Mouse (Mus musculus) CD4-positive, CD25-positive, alpha-beta regulatory T cell, adult 4 months (primary cell): ENCODE data around the gene H2afv. TPM values are rescaled to one million over a fixed set of nuclear protein-coding genes. Genes with fewer than 3 reads are reported as not detected.
"Not testable (repeated sequence)": the region's sequence is repeated elsewhere in the genome, so short reads cannot be mapped to it uniquely, and the experiment has no call there.

ENCODE experiments used
- ATAC-seq: one replicate; pipeline ENCODE4 v1.8.0; 2017
- polyA plus RNA-seq, 2 experiments: library from polyadenylated mRNA; unstranded; fragments of 100-300 nt; shearing (Covaris generic); gene quantifications; one replicate each; pipeline ENCODE4 v1.2.1; 2017

The H2afv gene
- polyA plus RNA-seq, 2 experiments from 2014 or later = 147 to 164 TPM

DNA sequence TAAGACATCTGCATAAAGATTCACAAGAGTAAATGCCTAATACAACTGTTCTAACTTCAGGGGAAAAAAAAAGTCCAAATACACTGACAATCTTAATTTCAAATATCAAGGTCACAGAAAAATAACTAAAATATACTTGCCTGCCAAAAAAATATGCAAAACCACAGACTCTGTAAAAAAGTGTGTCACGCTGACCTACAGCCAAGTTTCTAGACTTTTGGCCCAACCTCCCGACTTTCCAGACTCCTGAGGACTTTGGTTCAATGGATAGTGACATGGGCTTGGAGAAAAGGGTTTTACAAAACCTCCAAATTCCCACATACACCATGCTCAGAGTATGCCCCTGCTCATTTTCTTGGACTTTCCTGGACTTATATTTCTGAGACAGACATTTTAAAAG, 24.3 kb upstream of the H2afv start:
- no peak for ATAC-seq

DNA sequence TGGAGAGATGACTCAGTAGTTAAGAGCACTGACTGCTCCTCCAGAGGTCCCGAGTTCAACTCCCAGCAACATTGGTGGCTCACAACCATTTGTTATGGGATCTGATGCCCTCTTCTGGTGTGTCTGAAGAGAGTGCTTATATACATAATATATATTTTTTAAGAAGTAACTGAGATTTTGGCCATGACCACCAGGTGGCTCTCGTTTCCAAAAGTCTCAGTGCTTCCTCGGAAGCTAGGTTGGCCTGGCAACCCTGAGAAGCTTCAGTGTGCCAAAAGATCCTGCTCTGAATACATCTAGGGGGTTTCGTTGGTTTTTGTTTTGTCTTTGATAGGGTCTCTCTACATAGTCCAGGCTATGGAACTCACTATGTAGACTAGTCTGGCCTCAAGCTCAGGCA, 20.9 kb upstream of the H2afv start:
- peak; percentile 95 for ATAC-seq

DNA sequence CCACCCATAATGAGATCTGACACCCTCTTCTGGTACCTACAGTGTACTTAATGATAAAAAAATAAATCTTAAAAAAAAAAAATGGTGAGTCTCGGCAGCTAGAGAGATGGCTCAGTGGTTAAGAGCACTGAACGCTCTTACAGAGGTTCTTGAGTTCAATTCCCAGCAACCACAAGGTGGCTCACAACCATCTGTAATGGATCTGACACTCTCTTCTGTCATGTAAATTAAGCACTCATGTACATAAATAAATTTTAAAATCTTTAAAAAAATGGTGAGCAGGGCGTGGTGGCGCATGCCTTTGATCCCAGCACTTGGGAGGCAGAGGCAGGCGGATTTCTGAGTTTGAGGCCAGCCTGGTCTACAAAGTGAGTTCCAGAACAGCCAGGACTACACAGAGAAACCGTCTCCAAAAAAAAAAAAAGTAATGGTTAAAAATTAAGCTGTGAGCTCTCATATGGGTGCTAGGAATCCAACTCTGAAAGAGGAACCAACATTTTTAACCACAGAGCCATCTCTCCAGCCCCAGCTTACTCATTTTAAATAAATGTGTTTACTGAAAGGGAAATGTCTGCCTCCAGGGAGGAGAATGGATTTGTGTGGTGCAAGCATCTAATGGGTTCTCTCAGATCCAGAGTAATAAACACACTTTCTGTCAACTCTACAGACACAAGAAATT, 19.1 kb upstream of the H2afv start:
- ATAC-seq = no peak

DNA sequence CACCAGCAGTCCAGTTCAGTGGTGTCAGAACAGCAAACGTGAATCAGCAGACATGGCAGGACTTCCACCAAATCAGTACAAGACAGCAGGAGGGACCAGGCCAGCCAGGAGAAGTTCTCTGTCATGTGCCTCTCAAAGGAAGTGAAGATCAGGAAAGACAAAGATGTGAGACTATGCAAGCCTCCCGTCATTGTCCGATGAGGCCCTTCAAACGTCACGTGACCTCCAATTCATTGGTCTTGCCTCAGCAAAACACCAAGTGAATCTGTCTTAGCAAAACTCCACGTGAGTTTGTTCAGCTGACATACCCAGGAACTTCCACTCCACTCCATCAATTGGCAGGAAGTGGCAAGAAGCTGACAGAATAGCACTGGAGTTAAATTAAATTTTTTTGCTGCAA, 11.8 kb upstream of the H2afv start:
- ATAC-seq = no peak

DNA sequence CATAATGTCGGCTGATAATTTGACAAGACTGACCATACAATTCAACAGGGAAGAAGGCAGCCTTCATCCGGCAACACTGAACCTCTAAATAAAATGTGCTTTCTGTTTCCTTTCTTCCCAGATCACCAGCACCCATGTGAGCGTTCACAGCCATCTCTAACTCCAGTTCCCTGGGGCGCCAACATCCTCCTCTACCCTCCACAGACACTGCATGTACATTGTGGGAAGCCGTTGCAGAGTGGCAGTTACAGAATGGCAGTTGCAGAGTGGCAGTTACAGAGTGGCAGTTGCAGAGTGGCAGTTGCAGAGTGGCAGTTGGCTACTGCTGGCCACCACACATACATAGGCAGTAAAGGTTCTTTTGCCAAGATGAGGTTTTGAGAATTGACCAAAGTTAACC, 3.9 kb upstream of the H2afv start:
- not testable (repeated sequence) for ATAC-seq

DNA sequence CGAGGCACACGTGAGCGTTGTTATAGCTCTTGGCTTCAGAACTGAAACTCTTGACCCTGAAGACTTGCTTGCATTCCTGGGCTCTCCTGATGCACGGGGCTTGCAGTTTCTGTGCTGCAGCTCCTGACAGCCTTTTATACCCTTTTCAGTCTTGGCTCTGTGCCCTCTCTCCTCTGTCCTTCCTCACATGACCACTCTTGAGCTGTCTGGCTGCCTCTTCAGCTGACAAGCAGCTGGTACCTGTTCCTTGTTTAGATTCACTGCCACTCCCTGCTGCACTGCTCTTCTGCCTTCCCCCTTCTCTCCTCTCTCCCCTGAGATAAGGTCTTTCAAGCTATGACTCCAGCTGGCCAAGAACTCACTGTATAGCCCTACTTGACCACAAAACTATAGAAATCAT, 3.2 kb upstream of the H2afv start:
- ATAC-seq = no peak

DNA sequence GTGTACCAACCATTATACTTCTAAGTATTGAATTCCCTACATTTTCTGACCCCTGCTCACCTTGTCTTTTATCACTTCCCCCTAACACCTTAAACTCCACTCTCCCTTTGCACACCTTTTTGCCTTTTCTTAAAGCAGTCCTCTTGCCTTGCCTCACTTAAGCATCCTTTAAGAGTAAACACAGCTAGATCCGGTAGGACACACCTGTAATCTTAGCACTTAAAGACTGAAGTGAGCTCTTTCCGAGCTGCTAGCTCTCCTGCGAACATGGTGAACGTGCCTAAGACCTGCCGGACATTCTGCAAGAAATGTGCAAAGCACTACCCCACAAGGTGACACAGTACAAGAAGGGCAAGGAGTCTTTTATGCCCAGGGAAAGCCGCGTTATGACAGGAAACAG, 1.7 kb upstream of the H2afv start:
- ATAC-seq = no peak

DNA sequence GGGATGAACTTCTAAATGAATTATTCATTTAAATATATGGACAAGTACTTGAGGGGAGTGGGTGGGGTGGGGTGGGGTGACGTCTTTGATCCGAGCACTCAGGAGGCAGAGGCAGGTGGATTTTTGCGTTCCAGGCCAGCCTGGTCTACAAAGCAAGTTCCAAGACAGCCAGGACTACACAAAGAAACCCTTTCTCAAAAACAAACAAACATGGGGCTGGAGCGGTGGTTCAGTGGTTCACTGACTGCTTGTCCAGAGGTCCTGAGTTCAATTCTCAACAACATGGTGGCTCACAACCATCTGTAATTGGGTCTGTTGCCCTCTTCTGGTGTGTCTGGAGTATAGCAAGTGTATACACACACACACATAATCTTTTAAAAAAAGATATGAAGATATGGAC, 1.2 kb upstream of the H2afv start:
- ATAC-seq = no peak

DNA sequence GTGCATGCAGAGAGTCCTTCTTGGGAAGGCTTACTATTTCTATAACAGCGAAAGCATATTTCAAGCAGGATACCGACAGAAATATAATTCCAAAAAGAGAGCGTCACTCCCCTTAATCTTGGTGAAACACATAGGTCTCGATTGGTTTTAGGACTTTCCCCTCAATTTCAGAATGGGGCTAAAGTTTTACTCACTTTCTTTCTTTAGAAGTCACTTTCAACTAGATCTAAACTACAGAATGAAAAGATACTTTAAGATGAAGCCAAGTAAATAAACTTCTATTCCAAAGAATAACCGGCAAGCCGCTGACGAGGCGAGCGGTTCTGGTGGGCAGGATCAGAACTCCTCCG, 541 bp downstream of the H2afv start:
- ATAC-seq = no peak

DNA sequence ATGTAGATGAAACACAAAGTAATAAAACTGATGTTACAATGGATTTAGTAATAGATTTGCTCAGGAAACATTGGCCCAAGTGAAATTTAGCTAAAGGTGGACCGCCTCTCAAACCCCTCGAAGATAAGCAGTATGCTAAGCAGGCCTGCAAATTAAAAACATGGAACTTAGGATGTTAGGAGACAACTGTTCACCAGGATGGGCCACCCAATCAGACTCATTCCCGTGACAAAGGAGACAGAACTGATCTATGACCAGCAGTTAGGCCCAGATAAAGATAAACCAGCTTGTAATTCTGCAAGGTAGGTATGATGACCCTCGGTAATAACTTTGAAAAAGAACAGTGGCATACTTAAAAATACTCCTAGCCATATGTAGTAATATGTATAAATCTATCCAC, 1.1 kb downstream of the H2afv start:
- ATAC-seq = no peak

DNA sequence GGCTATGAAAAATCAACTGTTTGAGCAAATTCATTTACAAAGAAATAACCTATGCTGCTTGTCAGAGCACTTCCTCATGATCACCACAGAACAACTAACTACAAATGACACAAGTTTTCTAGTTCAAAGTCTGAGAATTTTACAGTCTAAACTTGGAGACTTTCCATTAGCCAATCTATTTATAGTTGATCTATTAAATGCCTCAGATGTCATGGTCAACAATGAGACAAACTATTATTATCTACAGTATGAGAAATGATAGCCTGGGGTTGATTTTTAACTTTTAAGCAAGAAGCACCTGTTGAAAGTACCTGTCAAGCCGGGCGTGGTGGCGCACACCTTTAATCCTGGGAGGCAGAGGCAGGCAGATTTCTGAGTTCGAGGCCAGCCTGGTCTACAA, 1.7 kb downstream of the H2afv start:
- ATAC-seq = no peak

DNA sequence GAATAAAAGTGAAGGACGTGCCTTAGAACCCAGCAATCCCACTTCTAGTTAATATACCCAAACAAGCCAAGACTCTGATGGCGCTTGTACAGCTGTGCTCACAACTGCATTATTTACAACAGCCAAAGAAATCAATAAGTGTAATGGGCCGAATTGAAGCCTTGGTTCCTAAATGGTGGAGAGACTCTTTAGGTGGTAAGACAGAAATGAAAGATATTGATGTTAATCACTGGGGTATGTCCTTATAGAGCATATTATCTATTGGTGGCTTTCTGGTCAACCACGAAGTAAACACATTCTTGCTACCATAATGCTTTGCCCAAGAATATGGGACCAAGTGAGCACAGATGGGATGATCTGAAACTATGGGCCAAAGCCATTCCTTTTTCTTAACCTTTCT, 4.1 kb downstream of the H2afv start:
- no peak for ATAC-seq

DNA sequence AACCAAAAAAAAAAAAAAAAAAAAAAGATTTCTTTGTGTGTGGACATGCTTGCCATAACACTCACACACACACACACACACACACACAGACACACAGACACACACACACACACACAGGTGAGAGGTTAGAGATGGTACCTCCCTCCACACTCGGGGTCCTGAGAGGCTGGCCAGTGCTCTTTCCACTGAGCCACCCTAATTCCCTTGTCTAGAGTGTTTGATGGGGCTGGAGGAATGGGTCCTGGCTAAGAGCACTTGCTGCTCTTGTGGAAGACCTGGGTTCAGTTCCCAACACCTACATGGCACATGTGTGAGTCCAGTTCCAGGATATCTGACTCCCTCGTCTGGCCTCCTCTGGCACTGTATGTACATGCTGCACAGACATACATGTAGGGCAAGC, 6.6 kb downstream of the H2afv start:
- ATAC-seq = no peak

DNA sequence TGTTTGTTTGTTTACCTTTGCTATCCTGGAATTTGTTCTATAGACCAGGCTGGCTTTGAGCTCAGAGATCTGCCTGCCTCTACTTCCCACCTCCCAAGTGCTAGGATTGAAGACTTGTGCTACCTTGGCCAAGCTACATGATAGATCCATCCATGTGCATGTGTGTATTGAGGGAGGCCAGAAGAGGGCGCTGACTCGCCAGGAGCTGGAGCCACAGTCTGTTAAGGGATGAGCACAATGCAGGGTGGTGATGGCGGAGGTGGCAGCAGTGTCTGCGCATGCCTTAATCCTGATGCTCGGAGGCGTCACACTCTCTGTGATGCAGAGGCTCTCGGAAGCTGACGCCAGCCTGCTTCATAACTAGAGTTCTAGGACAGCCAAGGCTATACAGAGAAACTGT, 7.8 kb downstream of the H2afv start:
- ATAC-seq = peak; percentile 63

DNA sequence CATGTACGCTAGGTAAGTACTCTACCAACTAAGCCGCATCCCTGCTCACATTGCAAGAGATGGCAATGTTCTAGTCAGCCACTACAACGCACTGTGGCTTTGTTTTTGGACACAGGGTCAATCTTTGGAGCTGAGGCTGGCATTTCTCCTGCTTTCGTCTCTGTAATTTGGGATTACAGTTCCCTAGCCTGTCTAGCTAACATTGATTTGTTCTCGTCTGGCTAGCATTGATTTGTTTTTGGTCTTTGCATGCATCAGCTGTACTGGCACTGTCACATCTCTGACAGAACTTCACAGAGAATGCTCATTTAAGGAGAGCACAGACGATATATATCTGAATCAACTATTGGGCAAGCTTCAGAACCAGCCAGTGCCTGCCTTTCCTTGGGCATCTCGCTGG, 14.1 kb downstream of the H2afv start:
- no peak for ATAC-seq

DNA sequence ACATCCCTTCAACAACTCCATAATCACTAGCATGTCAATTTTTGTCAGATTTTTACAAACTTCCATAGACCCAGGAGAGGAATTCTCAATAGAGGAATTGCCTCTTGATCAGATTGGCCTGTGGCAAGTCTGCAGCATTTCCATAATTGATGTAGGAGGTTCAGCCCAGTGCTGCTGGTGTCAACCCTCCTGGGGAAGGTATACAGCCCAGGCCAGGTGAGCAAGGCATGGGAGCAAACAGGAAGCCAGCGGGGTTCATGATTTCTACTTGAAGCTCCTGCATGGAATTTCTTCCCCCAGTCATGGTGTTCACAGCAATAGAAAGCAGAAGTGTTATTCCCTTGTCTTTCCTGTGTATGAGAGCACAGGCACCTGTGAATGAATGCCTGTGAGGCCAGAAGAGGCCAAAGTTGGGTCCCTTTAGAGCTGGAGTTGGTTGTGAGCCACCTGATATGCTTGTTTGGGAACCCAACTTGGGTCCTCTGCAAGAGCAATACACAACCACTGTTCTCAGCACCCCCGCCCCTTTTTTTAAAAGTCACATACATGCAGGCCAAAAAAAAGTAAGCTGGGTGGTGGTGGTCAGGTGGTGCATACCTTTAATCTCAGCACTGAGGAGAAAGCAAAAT, 23.4 kb downstream of the H2afv start:
- no peak for ATAC-seq

DNA sequence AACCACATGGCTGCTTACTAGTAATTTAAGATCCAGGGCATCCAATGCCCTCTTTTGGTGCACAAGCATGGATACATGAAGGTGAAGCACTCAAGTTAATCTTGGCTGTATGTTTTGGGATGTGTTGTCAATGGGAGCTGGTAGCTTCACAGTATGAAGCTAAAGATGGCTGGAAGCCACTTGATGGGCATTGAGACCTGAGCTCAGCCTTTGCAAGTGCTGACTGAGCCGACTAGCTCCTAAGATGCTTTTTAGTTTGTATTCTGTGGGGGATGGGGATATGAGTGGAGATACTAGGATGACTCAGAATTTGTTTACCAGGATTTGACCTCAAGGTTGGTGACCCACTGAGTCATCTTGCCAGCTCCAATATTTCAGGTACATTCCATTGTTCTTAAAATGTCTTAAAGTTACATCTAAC, 23.9 kb downstream of the H2afv start:
- ATAC-seq = no peak

DNA sequence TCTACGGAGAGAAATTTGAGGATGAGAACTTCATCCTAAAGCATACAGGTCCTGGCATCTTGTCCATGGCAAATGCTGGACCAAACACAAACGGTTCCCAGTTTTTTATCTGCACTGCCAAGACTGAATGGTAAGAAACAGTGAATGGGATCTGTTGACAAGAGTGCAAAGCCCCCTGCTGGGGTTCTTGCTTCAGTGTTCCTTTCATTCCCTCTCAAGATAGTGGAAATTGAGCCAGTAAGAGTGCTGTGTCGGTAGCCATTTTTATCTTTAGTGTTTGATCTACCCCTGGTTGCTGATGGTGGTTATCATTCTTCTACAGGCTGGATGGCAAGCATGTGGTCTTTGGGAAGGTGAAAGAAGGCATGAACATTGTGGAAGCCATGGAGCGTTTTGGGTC, 25.1 kb downstream of the H2afv start:
- not testable (repeated sequence) for ATAC-seq

DNA sequence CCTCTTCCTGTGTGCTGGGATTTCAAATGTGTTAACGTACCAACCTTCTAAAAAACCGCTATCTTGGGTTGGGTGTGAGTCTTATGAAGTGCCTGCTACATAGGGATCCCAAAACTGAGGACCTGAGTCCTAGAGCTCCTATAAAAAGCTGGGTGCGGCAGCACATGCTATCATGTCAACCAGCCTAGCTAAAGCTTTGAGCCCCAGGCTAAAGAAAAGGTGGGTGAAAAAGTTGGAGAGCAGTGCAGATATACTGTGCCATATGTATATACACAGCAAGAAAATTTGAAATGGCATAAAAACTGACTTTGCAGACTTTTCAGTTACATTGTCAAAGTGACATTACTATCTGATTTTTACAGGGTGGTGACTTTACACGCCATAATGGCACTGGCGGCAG, 25.5 kb downstream of the H2afv start:
- ATAC-seq = no peak

DNA sequence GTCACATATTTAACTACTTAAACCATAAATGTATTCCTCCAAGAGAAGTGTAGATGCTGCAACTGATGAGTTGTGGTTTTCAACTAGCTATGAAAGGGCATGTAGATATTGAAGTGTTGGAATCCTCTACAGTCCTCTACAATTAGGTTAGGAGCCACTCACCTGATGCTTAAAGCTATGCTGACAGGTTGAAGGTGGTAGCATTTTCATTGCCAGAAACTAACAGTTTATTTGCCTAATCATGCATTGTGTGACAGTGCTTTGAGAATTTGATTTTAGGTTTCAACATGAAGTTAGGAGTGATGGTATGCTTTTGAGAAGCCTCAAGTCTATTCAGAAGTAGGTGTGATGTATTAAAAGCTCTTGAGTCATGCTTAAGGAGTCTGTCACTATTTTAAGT, 26.8 kb downstream of the H2afv start:
- no peak for ATAC-seq

DNA sequence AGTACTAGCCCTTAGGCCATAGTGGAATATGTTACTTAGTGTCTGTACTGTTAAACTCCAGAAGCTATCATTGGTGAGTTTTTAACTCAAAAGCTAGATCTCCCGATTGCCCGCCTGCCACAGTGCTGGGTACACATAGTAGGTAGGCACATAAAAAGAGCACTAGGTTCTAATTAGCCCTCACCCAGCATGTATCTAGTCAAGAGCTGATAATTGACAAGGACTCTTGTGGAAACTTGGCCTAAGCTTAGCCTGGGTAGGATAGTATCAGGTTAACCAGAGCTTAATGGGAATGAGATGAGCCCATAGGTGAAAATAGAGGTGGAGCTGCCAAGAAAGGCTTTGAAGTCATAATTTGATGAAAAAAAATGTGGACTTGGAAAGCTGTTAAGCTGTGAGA, 27.2 kb downstream of the H2afv start:
- no peak for ATAC-seq

DNA sequence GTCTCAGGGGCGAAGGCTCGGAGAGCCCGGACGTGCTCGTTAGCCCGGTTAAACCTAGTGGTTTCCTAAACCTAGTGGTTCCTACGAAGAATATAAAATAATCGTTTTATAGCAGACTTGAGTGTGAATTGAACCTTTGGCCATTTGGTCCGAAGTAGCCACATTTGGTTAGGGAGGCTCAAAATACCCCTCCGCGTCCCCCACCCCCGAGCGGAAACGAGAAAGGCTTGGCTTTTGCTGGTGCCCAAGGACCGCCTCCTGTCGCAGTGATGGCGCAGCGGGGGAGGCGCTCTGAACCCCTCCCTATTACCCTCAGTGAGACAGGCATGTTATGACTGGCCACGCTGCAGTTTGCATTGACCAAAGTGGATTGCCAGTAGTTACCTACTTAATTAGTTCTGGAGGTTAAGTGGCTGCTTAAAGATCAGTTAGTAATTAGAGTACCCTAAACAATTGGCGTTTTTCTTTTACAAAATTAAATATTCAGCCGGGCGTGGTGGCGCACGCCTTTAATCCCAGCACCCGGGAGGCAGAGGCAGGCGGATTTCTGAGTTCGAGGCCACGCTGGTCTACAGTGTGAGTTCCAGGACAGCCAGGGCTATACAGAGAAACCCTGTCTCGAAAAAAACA, 27.7 kb downstream of the H2afv start:
- ATAC-seq = peak; percentile 76

DNA sequence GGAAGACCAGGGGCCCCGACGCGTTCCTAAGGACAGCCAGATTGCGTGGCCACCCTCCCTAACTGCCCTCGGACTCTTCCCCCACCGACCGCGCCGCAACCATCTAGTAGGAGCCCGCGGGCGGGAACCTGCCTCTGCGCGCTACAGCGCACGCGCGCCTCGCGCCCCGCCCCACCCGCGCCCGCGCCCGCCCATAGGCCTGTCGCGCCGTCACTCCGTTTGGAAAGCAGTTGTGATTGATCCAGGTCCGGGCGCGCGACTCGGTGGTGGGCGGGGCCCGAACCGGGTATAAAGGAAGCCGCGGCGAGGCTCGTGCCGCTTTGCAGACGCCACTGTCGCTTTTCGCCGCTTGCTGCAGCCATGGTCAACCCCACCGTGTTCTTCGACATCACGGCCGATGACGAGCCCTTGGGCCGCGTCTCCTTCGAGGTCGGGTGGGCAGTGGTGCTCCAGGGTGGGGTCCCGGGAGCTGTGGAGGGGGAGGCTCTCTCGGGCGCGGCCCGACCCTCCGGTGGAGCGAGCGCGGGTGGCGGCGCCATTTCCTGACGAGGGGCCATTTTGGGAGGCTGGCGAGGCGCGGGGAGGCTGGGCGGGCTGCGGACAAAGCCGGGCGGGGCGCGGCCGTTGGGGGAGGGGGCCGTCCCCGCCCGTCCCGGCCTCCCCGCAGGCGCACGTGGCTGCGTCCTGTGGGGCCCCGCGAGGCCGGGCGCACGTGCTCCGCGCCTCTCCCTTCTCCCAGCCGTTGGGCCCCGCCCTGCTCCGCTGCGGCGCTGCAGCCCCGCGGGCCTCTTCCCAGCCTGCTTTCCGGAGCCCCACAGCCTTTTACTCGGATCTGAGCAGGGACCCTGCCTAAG, 28.5 kb downstream of the H2afv start:
- ATAC-seq = peak; percentile 80
